Mouse (Mus musculus): Measurements from ENCODE around the gene Gxylt1.
A peak's percentile ranks its signal among the peaks of the same experiment; 100 is the strongest.
"Not testable (repeated sequence)": the region's sequence is repeated elsewhere in the genome, so short reads cannot be mapped to it uniquely, and the experiment has no call there.

Gxylt1 gene

DNA sequence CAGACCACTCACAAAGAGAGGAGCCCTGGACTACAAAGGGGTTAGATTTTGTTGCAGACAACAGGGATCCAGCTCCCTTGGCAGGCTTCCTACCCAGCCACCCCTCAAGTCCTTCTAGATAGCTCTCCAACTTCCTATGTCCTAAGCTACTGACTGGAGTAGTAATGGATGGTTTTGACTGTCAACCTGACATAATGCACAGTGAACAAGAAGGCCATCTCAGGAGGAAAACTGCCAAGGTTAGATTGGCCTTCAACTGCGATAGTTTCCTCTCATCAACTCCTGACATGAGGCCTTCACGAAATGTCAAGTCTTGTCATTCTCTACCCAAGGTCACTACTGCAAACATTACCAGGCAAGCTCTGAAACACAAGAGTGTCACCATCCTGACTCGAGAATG is 10.8 kb downstream of the Gxylt1 start:
- DNase-seq (ENCODE audit: inconsistent age in 2 of 2, low spot score in 1 of 2) = peak; percentile 75 to 92

DNA sequence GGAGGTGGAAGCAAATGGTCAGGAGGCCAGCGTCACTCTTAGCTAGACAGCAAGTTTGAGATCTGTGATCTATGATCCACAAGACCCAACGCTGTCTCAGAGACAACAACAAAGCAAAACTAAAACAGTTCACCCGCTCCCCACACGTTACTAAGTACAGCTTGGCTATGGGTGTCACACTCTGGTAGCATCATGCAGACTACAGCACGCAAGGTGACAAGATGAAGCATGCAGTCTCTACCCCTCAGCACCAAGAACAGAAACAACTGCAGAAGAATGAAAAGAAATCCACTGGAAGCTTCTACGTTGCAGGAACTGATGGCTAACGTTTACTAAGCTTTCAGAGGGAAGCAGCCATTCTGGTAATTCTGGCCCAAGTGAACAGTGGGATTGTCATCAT is 11.4 kb downstream of the Gxylt1 start:
- DNase-seq (ENCODE audit: inconsistent age in 2 of 2, low spot score in 1 of 2) = peak in 1 of 2 experiments; percentile 67

DNA sequence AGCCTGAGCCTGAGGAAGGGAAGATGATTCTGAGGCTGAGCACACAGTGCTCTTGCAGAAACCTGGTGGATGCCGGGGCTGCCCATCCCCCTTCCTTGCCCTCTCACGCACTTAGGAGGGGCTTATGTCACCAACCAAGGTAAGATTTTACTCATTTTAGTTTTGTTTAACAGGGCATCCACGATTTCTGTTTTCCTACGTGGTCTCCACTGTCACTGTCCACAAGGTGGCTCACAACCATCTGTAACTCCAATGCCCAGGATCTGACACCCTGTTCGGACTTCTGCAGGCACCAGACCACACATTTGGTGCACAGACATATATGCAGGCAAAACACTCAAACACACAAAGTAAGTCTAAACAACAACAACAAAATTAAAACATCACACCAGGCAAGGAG is 12.2 kb downstream of the Gxylt1 start:
- peak; percentile 43 to 81 for DNase-seq (ENCODE audit: inconsistent age in 2 of 2, low spot score in 1 of 2)

DNA sequence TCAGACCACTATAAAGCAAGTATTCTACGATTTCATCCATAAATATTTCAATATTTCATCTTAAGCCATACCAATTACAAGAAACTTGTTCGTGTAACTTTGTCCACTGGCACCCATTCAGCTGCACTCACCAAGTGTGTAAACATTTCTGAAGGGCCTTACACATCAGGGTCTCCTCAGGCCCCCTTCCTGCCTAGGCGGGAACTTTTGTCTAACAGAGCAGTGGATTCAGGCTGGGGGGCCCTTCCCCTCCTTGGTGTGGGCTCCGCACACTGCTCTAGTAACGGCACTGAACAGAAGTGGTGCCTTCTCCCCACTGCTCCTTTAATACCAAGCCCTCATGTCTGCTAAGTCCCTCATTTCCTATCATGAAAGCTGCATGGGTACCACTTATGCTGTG is 12.7 kb downstream of the Gxylt1 start:
- no peak for DNase-seq (ENCODE audit: inconsistent age in 2 of 2, low spot score in 1 of 2)

DNA sequence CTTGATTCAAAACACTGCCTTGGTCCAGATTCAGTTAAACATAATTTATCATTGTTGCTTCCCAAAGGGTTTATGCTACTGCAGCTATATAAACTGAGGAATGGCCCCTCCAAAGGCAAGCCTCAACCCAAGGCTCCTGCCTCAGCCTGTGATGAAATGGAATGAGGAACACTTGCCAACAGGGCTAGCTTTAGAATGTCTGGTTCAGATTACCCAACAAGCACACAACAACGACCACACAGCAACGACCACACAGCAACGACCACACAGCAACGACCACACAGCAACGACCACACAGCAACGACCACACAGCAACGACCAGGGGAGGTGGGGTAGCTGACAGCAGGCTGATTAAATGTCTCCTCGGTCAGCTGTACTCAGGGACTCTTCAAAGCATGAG is 15.0 kb downstream of the Gxylt1 start:
- no peak for DNase-seq (ENCODE audit: inconsistent age in 2 of 2, low spot score in 1 of 2)

DNA sequence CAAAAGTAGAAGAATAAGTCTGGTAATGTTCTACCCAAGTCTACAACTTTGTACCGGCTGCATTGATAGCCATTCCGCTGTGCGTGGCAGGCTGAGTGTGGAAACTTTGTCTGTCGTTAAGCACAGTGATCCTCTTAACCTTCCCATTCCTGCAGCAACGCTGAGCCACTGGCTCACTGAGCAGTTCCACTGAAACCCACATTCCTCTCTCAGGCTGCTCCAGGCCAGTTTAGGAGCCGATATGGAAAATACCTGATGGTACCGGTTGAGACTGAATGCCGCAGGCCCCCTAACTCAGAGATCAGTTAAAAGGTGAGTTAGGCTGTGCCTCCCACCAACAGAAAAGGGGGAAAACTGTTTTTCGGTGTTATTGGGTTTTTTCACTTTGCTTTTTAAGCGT is 19.7 kb downstream of the Gxylt1 start:
- no peak for DNase-seq (ENCODE audit: inconsistent age in 2 of 2, low spot score in 1 of 2)

DNA sequence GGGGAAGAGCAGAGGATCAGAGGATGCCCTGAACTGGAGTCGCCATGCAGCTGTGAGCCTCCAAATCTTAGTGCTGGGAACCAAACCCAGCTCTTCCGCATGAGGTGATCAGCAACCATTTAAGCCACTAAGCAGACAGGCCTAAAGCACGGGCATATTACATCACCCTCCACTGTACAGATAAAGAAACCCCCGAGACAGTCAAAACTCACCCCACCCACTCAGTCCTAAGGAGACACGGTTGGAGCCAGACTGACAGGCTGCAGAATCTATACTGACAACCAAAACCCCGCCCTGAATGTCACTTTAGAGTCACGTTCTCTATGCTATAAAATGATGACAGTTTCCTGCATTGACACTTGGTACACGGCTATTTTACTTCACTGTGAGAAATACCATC is 21.8 kb downstream of the Gxylt1 start:
- no peak for DNase-seq (ENCODE audit: inconsistent age in 2 of 2, low spot score in 1 of 2)

DNA sequence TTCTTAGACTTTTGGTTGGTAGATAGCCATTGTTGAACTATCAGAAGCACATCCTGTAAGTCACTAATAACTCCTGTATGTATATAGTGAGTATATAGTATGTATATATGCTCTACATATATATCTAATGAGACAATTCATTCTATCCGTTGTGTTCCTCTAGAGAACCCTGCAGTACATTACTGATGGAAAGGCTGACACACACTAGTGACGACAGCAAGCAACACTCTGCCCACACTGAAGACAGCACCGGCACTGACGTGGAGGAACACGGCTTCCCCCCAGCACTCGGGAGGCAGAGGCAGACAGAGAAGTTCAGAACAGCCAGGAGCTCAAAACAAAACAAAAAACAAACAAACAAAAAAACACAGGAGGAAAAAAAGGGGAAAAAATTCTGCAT is 22.6 kb downstream of the Gxylt1 start:
- DNase-seq (ENCODE audit: inconsistent age in 2 of 2, low spot score in 1 of 2) = no peak

DNA sequence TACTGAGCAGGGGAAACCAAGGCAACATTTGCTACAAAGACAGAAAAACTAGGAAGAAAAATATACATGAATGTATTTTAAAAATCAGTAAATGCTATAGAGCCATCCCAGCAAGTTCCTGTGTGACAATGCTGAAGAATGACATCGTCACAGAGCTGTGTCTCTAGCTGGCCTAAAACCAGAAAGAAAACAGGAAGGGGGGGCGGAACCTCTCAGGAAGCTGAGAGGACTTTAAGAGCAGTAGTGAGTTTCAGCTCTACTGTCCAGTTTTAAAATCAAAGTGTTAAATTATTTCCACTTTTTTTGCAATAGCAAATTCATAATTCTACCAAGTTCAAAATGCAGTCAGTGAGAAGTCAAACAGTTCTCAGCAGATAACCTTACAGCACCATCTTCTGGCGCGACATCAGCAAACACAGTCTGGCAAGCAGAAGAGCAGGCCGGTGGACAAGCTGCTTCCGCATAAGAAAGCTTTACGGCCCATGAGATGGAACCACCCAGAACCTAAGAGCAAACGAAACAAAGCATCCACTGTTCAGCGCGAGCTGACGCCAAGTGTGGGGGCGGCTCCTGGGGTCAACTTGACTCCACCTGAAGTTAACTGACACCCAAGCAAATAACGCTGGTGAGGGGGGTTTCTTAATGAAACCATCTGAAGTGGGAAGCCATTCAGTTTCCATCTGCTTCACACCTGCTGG is 23.3 kb downstream of the Gxylt1 start:
- DNase-seq (ENCODE audit: inconsistent age in 2 of 2, low spot score in 1 of 2) = peak in 1 of 2 experiments; percentile 41

DNA sequence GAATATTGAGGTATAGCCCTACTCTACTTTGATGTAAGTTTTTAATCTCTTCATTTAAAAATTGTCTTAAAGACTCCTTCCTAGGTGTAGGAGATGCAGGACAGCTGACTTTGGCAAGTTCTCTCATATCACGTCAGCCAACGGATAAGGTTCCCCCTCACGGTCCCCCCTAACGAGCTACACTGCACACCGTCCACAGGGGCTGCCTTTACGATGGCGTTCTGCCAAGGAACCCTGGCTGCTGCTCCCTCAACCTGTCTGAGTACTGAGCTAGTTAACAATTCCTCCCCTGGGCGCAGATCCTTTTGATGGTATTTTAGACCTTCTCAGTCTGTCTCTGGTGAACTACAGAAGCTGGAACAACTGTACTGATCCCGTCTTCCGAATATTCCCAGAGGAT is 31.8 kb downstream of the Gxylt1 start:
- no peak for DNase-seq (ENCODE audit: inconsistent age in 2 of 2, low spot score in 1 of 2)

DNA sequence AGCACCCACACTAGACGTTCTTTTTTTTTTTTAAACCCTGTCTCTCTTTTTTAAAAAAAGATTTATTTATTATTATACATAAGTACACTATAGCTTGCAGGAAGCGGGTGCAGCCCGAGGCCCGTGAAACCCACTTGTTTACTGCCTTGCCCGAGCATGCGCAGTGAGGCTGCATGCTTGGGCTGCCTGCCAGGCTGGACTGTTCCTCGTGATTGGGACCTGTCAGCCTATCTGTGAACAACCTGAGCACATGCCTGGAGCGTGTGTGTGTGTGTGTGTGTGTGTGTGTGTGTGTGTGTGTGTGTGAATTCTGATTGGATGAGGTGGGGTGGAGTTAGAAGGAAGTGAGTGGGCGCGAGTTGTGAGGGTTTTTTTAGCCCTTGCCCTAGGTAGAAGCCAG is 38.5 kb downstream of the Gxylt1 start:
- not testable (repeated sequence) for DNase-seq (ENCODE audit: inconsistent age in 2 of 2, low spot score in 1 of 2)

DNA sequence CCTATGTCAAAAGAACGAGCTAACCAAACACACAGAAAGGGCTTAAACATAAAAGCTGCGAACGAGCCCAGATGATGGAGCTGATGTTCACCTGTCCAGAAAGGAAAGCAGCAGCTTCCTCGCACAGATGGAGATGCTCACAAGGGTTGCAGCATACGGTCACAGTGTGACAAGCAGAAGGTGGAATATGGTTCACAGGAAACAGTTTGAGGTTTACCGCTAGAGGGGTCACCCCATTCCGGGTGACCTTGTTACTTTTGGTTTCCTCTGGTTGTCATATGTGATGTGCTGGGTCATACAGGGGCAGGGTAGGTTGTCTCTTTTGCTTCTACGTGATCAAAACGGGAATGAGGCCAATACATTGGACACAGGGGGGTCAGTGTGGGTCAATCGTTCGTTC is 46.0 kb downstream of the Gxylt1 start:
- DNase-seq (ENCODE audit: inconsistent age in 2 of 2, low spot score in 1 of 2) = no peak

DNA sequence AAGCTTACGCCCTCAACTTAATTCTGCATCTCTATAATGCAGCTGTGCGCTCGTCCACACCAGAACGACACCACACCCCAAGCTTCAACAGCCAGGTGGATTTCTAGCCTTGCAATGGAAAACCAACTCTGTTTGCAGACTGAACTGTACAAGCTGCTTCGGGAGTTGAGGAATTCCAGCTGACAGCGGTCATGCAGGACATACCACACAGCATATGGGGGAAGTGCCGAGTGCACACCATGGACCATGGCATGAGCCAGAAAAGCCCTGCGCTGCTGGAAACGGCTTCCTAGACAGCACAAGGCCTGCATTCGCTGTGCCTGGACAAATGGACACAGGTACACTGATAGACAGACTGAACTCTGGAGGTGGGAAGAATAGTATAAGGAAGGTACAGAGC is 46.6 kb downstream of the Gxylt1 start:
- DNase-seq (ENCODE audit: inconsistent age in 2 of 2, low spot score in 1 of 2) = no peak

DNA sequence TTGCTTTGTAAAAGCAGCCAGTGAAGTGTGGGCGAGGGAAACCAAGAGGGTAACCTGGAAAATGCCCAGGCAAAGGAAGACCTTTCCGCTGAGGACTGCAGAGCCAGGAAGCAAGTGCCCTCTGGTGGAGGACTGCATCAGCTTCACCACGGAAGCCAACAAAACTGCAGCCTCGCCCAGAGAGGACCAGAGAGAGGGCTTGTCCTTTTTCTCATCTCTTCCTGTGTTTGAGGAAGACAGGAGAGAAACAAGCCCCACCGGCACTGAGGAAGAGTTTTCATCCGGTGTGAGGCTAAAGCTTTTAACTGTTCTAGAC is 47.3 kb downstream of the Gxylt1 start:
- DNase-seq (ENCODE audit: inconsistent age in 2 of 2, low spot score in 1 of 2) = peak; percentile 12 to 61

DNA sequence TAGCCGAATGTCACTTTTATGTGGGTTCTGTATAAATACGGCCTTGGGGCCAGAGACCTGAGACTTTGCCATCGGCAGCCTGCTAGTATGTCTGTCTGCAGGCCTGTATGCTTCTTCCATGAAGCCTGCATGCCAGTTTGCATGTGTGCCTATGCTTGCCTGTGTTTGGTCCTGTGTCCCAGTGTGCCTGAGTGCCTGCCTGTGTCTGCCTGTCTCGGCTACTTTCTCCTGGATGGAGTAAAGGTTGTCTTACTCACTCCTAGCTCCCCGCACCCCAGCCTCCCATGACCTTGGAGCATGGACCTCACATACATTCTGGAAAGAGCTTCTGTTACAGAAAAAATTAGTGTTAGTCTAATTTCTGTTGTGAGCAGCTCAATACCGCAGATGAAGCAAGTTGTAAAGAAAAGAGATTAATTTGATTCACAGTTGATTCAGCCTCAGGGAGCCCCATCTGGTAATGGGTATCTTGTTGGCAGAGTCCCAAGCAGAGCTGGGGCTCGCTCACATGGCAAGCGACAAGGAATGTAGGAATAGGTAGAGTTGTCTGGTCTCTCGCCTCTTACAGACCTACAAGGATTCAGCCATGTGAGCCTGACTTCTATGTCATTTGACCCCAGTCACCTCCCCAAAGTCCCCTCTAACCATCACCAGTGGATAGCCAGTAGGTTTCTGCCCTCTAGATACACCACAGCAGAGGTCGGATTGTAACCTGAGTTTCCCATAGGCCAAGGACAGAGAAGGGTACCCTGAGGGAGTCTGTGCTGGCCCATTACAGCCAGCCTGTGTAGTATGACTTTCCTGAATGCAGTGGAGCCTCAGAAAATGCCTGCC is 47.8 kb downstream of the Gxylt1 start:
- no peak for DNase-seq (ENCODE audit: inconsistent age in 2 of 2, low spot score in 1 of 2)

DNA sequence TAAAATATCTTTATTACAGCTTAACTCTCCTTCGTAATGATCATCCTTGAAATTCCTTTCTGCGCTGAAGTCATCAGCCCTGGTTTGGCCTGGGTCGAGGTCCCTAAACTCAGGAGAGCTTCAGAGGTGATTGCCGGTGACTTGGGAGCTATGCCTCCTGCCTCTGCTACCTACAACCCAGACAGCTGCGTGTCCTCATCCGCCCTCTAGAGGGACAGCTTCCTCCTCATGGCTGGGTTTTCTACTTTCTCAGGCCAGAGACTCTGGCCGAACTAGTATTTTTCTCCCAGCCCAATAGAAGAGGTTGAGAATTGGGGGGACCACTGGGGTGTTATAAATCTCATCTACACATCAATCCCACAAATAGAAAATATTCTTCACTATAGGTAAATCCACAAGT is 52.5 kb downstream of the Gxylt1 start:
- DNase-seq (ENCODE audit: inconsistent age in 2 of 2, low spot score in 1 of 2) = peak in 1 of 2 experiments; percentile 60

DNA sequence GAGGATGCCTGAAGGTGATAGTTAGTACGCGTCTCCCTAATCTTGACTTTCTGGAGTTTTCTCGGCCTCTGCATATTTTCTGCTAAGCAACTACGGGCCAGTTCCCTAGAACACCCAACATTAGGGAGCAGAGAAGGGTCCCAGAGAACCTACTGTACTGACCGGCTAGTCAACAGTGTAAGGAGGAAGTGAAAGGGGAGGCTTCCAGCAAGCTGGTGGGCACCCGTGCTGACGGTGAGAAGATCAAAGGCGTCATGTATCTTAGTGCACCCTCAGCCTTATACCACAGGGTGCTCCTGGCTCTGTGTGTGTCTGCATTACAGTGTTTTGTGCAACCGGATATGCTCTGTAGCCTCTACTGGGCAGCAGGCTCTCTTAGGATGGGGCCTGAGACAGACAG is 62.4 kb downstream of the Gxylt1 start:
- no peak for DNase-seq (ENCODE audit: inconsistent age in 2 of 2, low spot score in 1 of 2)

DNA sequence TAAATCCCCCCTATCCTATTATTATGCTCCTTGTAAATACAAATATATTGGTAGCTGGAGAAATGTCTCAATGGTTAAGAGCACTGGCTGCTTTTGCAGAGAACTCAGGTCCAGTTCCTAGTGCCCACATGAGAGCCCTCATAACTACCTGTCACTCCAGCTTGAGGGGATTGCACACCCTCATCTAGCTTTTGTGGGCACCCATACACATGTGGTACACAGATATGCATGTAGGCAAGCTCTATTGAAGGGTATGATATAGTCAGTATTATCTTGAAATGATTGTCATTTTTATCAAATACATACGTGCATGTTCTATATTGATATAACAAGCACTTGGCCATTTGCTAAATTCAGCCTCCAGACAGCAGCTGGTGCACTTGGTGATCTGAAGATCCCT is 70.1 kb downstream of the Gxylt1 start:
- DNase-seq (ENCODE audit: inconsistent age in 2 of 2, low spot score in 1 of 2) = no peak

DNA sequence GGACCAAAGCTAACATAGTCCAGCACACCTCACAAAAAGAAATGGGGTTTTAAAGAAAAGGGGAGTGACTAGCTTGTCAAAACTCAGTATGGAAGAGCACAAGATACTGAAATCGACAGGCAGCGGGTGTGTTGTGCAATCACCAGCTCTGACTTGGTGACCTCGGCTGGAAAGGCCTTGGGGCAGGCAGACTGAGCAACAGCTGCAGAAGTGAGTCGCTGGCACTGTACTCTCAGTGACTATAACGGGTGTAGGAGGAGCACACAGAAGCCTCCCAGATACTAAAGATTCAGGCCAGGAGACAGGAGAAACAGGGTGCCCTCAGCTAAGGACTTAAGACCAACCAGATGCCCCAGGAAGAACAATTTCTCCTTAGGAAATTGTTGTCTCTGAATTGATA is 73.0 kb downstream of the Gxylt1 start:
- peak; percentile 82 to 88 for DNase-seq (ENCODE audit: inconsistent age in 2 of 2, low spot score in 1 of 2)

DNA sequence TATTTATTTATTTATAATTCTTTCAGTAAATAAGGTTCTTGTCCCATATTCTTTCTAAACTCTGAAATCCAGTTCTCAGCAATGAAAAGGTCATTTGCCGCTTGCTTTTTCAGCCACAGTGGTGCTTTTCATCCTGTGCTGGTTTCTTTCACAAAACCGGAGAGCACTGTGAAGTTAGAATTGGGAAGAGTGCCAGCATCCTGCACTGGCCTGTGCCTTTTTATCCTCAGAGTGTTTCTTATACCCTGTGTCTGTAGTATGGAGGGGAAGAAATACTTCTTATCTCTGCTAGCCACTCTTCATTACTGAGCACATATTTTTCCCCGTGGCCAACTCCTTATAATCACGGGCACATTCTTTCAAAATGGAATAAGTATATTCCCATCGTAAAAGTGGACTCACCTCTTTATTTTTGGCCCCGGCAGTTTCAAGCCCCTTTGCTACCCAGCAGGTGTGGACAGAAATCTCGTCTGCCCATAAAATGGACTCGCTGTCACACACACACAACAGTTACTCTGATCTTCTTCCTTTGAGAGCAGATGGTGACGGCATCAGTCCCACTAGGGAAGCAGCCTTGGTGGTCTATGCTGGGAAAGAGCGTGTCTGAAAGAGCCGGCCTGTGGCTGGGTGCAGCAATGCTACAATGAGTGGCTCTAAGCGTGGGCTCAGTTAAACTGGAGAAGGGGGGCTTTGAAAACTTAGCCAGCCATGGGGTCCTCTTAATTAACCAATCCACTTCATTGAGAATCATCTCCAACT is 83.4 kb downstream of the Gxylt1 start:
- DNase-seq (ENCODE audit: inconsistent age in 2 of 2, low spot score in 1 of 2) = no peak
